Comparison of ENCODE assay signal across 13 mouse cellular contexts in the genomic region with DNA sequence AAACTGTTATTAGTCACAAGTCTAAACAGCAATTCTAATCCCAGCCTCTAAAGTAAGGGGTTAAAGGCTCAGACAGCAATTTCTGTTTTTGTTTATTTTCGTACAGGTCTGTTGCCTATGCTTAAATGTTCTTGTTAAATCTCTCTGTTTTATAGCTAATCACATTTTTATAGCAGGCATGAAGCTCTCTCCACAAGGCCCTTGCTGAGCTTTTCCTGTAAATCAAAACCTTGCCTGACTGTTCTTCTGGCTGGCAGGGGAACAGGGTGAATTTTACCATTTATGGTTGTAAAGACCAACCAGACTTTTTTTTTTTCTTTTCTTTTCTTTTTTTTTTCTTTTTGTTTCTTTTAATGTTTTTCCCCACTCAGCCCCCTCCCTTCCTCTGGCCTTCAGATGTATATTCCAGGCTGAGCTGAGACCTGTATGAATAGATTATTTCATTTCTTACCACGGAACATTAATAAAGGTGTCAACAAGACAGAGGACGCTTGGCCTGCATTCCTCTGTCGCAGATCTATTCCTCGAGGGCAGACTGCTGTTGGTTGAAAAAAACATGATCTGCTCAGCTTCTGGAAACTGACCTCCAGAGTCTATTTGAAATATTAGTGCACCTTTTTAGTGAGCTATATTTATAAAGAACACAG.
DNase-seq lines count a peak whose midpoint lies in the region; ATAC-seq and TF ChIP-seq lines count a peak whose summit lies in the region.
"Had no signal": no experiment of that assay in that cellular context is flagged by ENCODE, and none has a peak within 500 bp of the region (broad histone marks: within the 10 kb centered on the region; RNA-seq: fewer than 3 reads in every experiment).

No protein-coding gene starts in this region.

- 0 out of 2 replicates have a peak overlapping the region, but pooled peaks have one; percentile 41 for H3K9ac ChIP-seq in heart, embryonic 12.5 days
- no peak overlapping the region for H3K9ac ChIP-seq in lung, embryonic 14.5 days
- no peak overlapping the region for H3K9ac ChIP-seq in hindbrain, embryonic 16.5 days (ENCODE audit: low read depth, low read length)
- H3K9ac ChIP-seq in stomach, embryonic 16.5 days (ENCODE audit: low read length), result no peak overlapping the region

- WGBS in heart, embryonic 12.5 days, result 41% methylated on average over 5 of the region's 5 CpGs
- 35% methylated on average over 5 of the region's 5 CpGs for WGBS in lung, embryonic 14.5 days
- 35% methylated on average over 5 of the region's 5 CpGs for WGBS in hindbrain, embryonic 16.5 days
- 31% methylated on average over 5 of the region's 5 CpGs for WGBS in stomach, embryonic 16.5 days

- no peaks in the 10 kb centered on the region for H3K9me3 ChIP-seq in heart, embryonic 12.5 days (replicated peaks)
- no peaks in the 10 kb centered on the region for H3K9me3 ChIP-seq in lung, embryonic 14.5 days (ENCODE audit: low read depth, low read length)
- no peaks in the 10 kb centered on the region for H3K9me3 ChIP-seq in hindbrain, embryonic 16.5 days (ENCODE audit: control insufficient read depth, low read length)
- no peaks in the 10 kb centered on the region for H3K9me3 ChIP-seq in stomach, embryonic 16.5 days (replicated peaks; ENCODE audit: control insufficient read depth, low read length)

- ATAC-seq in heart, embryonic 12.5 days (ENCODE audit: insufficient number of reproducible peaks, low FRiP score), result no peak
- ATAC-seq in lung, embryonic 14.5 days (ENCODE audit: insufficient read depth), result no peak
- ATAC-seq in hindbrain, embryonic 16.5 days, result peak; percentile 35; the same call in 1 of the 2 replicates
- ATAC-seq in stomach, embryonic 16.5 days (ENCODE audit: insufficient read depth, low FRiP score), result no peak

- H3K4me1 ChIP-seq in heart, embryonic 12.5 days (replicated peaks), result peaks cover 23% of the 10 kb centered on the region
- H3K4me1 ChIP-seq in lung, embryonic 14.5 days (ENCODE audit: insufficient read depth), result no peaks in the 10 kb centered on the region
- peaks cover 5% of the 10 kb centered on the region for H3K4me1 ChIP-seq in hindbrain, embryonic 16.5 days (ENCODE audit: control insufficient read depth, insufficient read depth, low read depth, low read length)
- H3K4me1 ChIP-seq in stomach, embryonic 16.5 days (ENCODE audit: control insufficient read depth, insufficient read depth, low read length), result no peaks in the 10 kb centered on the region; the same call in 1 of the 2 replicates

- H3K4me2 ChIP-seq in heart, embryonic 12.5 days, result no peak overlapping the region
- H3K4me2 ChIP-seq in lung, embryonic 14.5 days, result no peak overlapping the region
- H3K4me2 ChIP-seq in hindbrain, embryonic 16.5 days (ENCODE audit: low read length), result no peak overlapping the region
- no peak overlapping the region for H3K4me2 ChIP-seq in stomach, embryonic 16.5 days (ENCODE audit: low read depth, low read length)

- no peaks in the 10 kb centered on the region for H3K27me3 ChIP-seq in heart, embryonic 12.5 days (replicated peaks)
- no peaks in the 10 kb centered on the region for H3K27me3 ChIP-seq in lung, embryonic 14.5 days (ENCODE audit: insufficient read depth, low read length)
- no peaks in the 10 kb centered on the region for H3K27me3 ChIP-seq in hindbrain, embryonic 16.5 days (replicated peaks; ENCODE audit: control insufficient read depth, insufficient read depth, low read length)
- H3K27me3 ChIP-seq in stomach, embryonic 16.5 days (ENCODE audit: control insufficient read depth, insufficient read depth, low read length), result no peaks in the 10 kb centered on the region

- H3K36me3 ChIP-seq in heart, embryonic 12.5 days, result no peaks in the 10 kb centered on the region
- H3K36me3 ChIP-seq in lung, embryonic 14.5 days (ENCODE audit: insufficient read depth), result no peaks in the 10 kb centered on the region
- no peaks in the 10 kb centered on the region for H3K36me3 ChIP-seq in hindbrain, embryonic 16.5 days (ENCODE audit: control insufficient read depth, insufficient read depth, low read length)
- H3K36me3 ChIP-seq in stomach, embryonic 16.5 days (ENCODE audit: control insufficient read depth, insufficient read depth, low read length), result no peaks in the 10 kb centered on the region

- H3K27ac ChIP-seq in heart, embryonic 12.5 days (ENCODE audit: poor library complexity, severe bottlenecking), result peak overlapping the region; percentile 47
- H3K27ac ChIP-seq in lung, embryonic 14.5 days (ENCODE audit: low read depth), result no peak overlapping the region; the same call in 1 of the 2 replicates
- H3K27ac ChIP-seq in hindbrain, embryonic 16.5 days (ENCODE audit: low read depth, low read length), result no peak overlapping the region; the same call in 1 of the 2 replicates
- H3K27ac ChIP-seq in stomach, embryonic 16.5 days (ENCODE audit: low read length), result peak overlapping the region; percentile 34; the same call in 1 of the 2 replicates
- H3K27ac ChIP-seq: layer of hippocampus, adult 2 months had no signal

- no peak overlapping the region for H3K4me3 ChIP-seq in heart, embryonic 12.5 days
- no peak overlapping the region for H3K4me3 ChIP-seq in lung, embryonic 14.5 days (ENCODE audit: low read depth, low read length)
- H3K4me3 ChIP-seq in hindbrain, embryonic 16.5 days (ENCODE audit: low read length), result no peak overlapping the region
- H3K4me3 ChIP-seq in stomach, embryonic 16.5 days (replicated peaks; ENCODE audit: low read length), result no peak overlapping the region
- H3K4me3 ChIP-seq: erythroblast, embryonic 14.5 days; layer of hippocampus, adult 2 months had no signal

- no peak for DNase-seq in heart, postnatal 25 days (ENCODE audit: low spot score)
- peak; percentile 31 for DNase-seq in lung, embryonic 14.5 days
- no peak for DNase-seq in lung, postnatal 14 days
- DNase-seq in thymus, postnatal 10 days (ENCODE audit: low spot score in 2 of 2), result no peak
- no peak for DNase-seq in cerebellum, postnatal 10 days
- DNase-seq: cerebellum, adult 11 months; lung, postnatal 4 days; thymus, postnatal 36 days had no signal

- TF ChIP-seq CTCF in lung, embryonic 14.5 days (IDR thresholded peaks at IDR 0.05; ENCODE audit: low read depth), result no peak

- intact Hi-C loops in heart, postnatal 25 days (cut with DNase I), result no loop called here

Comparison
In these comparisons a context has a peak if more than half of its experiments do, and no peak if none do; other contexts are left out.
1. H3K27ac ChIP-seq: peak in heart, embryonic 12.5 days (single experiment) and stomach, embryonic 16.5 days (single experiment); none in lung, embryonic 14.5 days (single experiment) and hindbrain, embryonic 16.5 days (single experiment).